Mouse (Mus musculus) gastrocnemius, postnatal 4 days (tissue): ENCODE results near the gene Asb16. TPM values are rescaled to one million over a fixed set of nuclear protein-coding genes. Genes with fewer than 3 reads are reported as not detected.

ENCODE experiments used
- DNase-seq, 2 experiments: peaks; one replicate each; pipeline ENCODE4 v3.0.0; 2021 to 2022; ENCODE audit warnings: low spot score in 2 of 2, mixed read lengths in 2 of 2
- total RNA-seq, 2 experiments: library from RNA; stranded (reverse); gene quantifications; 2 replicates each; pipeline ENCODE4 v1.2.3; 2021

Asb16 gene
- total RNA-seq, 2 experiments from 2014 or later: 25.7 to 31.1 TPM

DNA sequence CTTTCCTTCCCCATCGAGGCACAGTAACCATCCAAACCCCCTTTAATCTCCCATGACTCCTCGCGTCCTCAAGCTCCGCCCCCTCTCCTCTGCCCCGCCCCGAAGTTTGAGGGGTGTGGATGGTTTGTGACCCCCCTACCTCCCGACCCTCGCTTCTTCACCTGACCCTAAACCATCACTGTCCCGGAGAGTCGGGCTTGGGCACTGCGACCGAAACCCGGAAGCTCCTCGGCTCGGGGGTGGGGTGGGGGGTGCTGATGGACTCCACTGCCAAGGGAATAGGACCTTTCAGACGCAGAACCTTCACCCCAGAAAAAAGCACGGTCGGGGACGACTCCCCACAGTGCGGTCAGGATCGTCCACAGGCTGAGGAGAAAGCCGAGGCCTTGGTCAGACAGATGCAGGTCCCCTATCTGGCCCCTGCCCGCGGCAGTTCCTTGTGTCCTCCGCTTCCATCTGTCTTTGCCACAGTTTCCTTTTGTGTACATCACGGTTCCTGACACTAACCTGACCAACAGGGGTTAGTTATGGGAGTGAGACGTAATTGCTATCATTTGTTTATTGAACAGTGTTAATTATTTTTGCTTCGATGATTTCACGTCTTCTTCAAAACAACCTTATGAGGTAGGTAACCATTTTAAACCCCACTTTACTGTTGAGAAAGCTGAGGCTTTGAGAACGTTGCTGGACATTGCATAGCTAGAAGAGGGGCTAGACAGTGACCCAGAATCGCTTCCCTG is 16.7 kb downstream of the Asb16 start:
- DNase-seq: no peak

GRCm38 (mm10) chr11:102287485-102287884 is 18.9 kb downstream of the Asb16 start:
- no peak for DNase-seq

DNA sequence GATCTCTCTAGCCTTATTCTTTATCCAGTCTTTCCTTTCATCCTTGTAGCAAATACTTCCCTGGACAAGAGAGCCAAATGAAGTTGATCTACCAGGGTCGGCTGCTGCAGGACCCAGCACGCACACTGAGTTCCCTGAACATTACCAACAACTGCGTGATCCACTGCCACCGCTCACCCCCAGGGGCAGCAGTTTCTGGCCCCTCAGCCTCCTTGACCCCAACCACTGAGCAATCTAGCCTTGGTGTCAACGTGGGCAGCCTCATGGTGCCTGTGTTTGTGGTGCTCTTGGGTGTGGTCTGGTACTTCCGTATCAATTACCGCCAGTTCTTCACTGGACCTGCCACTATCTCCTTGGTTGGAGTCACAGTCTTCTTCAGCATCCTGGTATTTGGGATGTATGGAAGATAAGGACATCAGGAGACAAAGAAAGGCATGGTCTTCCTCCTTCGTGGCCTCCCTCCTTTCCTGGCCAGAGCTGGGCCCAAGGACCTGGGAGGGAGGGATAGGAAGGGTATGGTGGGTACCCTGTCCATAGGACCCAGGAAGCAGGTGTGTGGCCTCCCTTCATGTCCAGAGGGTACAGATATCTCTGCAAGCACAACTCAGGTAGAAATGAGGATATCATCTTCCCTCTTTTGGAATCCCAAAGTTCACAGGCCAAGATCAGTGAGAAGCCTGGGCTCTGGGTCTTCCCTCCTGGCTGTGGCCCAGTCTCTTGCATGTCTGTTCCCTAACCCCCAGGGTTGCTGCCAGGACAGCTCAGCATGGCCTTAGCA is 19.7 kb downstream of the Asb16 start:
- DNase-seq: no peak

GRCm38 (mm10) chr11:102288913-102289312 is 20.4 kb downstream of the Asb16 start:
- peak in 1 of 2 experiments; percentile 62 for DNase-seq

- no peak for DNase-seq
Observed at GRCm38 (mm10) chr11:102289511-102290100, 21.1 kb downstream of the Asb16 start.

DNA sequence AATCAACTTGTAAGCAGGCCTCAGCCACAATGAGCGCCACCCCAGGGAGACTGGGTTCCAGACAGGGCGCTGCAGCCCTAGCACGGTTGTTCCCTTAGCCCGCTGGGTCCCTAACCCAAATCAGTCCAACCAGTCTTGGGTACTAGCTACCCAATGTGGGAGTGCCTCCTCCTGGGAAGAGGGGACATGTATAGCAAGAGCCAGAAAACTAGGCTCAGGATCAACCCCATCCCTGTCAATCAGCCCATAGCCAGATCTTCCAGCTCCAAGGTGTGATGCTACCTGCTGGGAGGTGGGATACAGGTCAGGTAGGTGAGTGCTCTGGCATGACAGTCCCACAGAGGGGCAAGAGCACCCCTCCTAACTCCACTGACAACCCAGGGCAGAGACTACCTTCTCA is 21.6 kb downstream of the Asb16 start:
- DNase-seq: no peak

DNA sequence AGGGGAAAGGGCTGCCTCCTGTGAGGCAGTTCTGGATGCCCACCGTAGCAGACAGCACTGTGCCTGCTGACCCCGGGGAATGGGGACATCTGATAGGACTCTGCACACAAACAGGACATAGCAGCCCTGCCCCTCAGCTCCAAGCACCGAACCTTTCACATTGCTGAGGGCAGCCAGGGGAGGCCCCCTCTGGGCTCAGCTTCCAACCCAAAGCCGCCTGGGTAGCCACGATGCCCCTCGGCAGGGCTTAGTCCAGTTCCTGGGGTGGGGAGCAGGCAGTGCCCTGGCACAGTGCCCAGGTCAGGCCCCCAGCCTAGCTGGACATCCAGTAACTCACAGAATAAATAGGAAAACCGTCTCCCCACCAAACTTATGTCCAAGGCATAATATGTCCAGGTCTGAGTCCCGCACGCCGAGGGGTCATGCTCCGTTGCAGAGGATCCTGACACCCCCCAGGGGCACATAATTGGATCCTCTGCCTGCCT is 22.6 kb downstream of the Asb16 start:
- no peak for DNase-seq

GRCm38 (mm10) chr11:102293971-102294370 is 25.4 kb downstream of the Asb16 start:
- no peak for DNase-seq

GRCm38 (mm10) chr11:102294416-102294815 is 25.9 kb downstream of the Asb16 start:
- DNase-seq: no peak

GRCm38 (mm10) chr11:102294887-102295597 is 26.5 kb downstream of the Asb16 start:
- DNase-seq: no peak

DNA sequence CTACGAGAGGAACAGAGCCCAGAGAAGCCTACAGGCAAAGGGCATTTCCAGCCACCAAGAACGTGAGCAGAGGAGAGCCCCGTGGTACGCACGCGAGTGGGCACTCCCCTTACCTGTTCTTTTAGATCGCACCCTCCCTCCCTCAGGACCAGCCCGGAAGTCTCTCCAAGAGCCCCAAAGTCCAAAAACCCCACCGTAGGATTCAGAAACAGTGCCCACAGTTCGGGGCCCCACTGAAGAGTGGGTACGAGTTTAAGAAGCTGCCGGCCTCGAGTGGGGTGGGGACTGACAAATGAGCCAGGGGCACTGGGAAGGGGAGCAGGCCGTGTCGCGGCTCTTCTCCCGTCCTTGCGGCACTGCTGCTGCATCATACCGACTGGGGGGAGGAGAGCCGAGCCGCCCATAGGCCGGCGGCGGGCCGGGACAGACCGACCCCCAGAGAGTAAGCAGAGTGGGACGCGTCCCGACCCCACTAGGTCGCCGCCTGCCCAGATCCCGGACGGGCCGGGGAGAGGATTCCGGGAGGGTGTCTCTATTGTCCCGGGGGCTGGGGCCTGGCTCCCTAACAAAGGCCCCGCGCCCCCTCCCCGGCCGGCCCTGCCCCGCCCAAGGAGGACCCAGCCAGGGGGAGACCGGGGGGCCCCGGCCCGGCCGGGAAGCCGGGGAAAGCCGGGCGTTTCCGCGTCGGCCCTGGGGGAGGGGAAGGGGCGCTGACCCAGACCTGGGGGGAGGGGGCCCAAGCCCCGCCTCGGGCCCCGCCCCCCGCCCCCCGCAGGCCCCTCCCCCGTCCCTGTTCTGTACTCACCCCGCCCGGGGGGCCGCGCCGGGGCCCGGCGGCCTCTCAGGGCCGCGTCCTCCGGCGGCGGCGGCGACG is 27.3 kb downstream of the Asb16 start:
- DNase-seq: peak; percentile 61 to 71

GRCm38 (mm10) chr11:102296491-102297472 is 28.2 kb downstream of the Asb16 start, which contains the start of gene Atxn7l3:
Gene Atxn7l3 (minus strand): TSS chr11:102296631.
- DNase-seq: peak; percentile 95 to 98

- no peak for DNase-seq
Observed at GRCm38 (mm10) chr11:102297577-102298556, 29.3 kb downstream of the Asb16 start.

GRCm38 (mm10) chr11:102299839-102300238 is 31.3 kb downstream of the Asb16 start:
- DNase-seq: no peak

GRCm38 (mm10) chr11:102304141-102304540 is 35.6 kb downstream of the Asb16 start:
- DNase-seq: no peak

GRCm38 (mm10) chr11:102305359-102305758 is 36.8 kb downstream of the Asb16 start:
- no peak for DNase-seq

DNA sequence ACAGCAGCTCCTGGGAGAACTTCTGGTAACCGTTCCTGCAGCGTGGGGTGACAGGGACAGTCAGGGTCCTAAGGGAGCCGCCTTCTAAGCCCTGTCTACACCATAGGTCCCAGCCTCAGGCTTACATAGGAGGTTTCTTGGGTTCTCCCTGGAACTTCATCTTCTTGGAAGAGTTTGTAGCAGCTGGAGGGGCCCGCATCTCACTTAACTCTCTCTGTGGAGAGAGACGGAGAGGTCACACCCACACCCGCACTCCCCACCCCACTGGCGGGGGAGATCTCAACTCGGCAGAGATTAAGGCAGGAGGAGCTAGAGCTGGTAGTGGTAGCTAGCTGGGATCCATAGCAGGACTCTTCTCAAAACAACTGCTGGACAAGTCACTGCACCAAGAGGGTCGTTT is 39.6 kb downstream of the Asb16 start:
- DNase-seq: no peak

DNA sequence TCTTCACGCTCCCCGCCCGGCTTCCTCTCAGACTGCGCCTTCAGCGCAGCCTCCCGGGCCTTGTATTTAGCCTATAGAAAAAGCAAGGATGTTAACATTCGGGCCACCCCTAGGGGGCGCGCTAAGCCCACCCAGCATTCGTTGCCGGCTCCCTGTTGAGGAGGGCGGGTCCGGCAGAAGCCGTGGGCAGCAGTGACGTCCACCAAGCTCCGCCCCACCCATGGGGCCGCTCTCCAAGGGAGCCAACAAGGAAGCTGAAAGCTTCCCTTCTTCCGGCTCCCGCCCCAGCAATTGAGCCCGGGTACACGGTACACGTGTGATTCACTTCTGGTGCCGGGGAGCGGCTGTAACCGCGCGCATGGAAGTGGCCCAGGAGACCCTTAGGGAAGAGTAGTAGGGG is 40.4 kb downstream of the Asb16 start:
- peak; percentile 97 to 98 for DNase-seq
